Mouse (Mus musculus) lung, postnatal 0 days (tissue): ENCODE results near the gene Bmi1.
A peak's percentile ranks its signal among the peaks of the same experiment; 100 is the strongest.

Experiments used
- CTCF ChIP-seq: IDR thresholded peaks from 2 replicates; pipeline ENCODE4 v1.5.1; 2016; ENCODE audit warnings: antibody characterized with exemption, mild to moderate bottlenecking
- EP300 ChIP-seq: IDR thresholded peaks from 2 replicates; pipeline ENCODE4 v1.6.1; 2016; ENCODE audit warnings: antibody characterized with exemption, mild to moderate bottlenecking, control low read depth

DNA sequence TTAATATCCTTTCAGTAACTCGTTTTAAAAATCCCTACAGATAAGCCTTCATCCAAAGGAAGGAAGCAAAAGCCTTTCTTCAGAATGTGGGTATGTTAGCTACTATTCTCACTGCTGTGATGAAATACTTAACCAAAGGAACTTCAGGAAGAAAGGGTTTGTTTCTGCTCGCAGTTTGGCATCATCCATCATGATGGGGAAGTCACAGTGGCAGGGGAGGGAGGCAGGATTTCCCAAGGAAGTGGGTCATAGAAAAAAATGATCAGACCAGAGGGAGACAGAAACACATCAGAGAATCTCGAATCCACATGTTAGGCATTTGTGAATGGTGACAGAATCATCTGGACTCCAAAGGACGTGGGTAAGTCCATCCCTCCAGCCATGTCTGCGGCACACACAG, 22.0 kb upstream of the Bmi1 start:
- TF ChIP-seq EP300 (0 out of 2 replicates have a peak, but pooled peaks have one; percentile 23), CTCF (no peak)
